Mouse (Mus musculus) CH12.LX (cell line): Measurements from ENCODE around the gene Luc7l3. TPM values are rescaled to one million over a fixed set of nuclear protein-coding genes. Genes with fewer than 3 reads are reported as not detected.

Source experiments
- DNase-seq: peaks from one replicate; pipeline ENCODE4 v3.0.0-alpha.2; 2013; ENCODE audit errors: extremely low read depth
- H3K27ac ChIP-seq: 2 replicates; pipeline ENCODE4 v1.5.1; 2012; ENCODE audit warnings: low read depth, mild to moderate bottlenecking, control low read depth, moderate library complexity; ENCODE audit not compliant: insufficient read depth
- H3K27me3 ChIP-seq: replicated peaks from 2 replicates; pipeline ENCODE3; 2012; ENCODE audit warnings: inconsistent platforms
- H3K36me3 ChIP-seq, 2 experiments: replicated peaks in 1 of 2; 2 replicates each; pipeline versions ENCODE3 to v1.6.1; 2012; ENCODE audit warnings: inconsistent platforms in 1 of 2, low read length in 1 of 2, mild to moderate bottlenecking in 1 of 2, mixed read lengths in 1 of 2, moderate library complexity in 1 of 2; ENCODE audit not compliant: control insufficient read depth in 1 of 2, insufficient read depth in 1 of 2
- H3K4me1 ChIP-seq, 2 experiments: 2 replicates each; pipeline ENCODE4 v1.6.1; 2012; ENCODE audit warnings: inconsistent platforms in 1 of 2, moderate library complexity in 1 of 2; ENCODE audit not compliant: insufficient read depth in 2 of 2, control insufficient read depth in 1 of 2
- H3K4me2 ChIP-seq: 2 replicates; pipeline ENCODE4 v1.6.1; 2012; ENCODE audit warnings: low read depth, mild to moderate bottlenecking, control low read depth; ENCODE audit not compliant: poor library complexity, insufficient read depth, severe bottlenecking
- H3K4me3 ChIP-seq, 3 experiments: fragments of 150-350 bp in 1 of 3; sonication (generic) in 1 of 3; replicated peaks in 1 of 3; 2 replicates each; pipeline versions ENCODE3 to v1.5.1; 2011 to 2012; ENCODE audit warnings: low read depth in 2 of 3, low read length in 2 of 3, mild to moderate bottlenecking in 2 of 3, moderate library complexity in 2 of 3, control low read depth in 1 of 3, improper control_type of control experiment in 1 of 3, inconsistent platforms in 1 of 3, mixed read lengths in 1 of 3; ENCODE audit not compliant: poor library complexity in 1 of 3
- H3K79me2 ChIP-seq: replicated peaks from 2 replicates; pipeline ENCODE4 v1.6.1; 2012; ENCODE audit warnings: mild to moderate bottlenecking, moderate library complexity; ENCODE audit not compliant: control insufficient read depth, poor library complexity, insufficient read depth, severe bottlenecking; ENCODE audit errors: extremely low read depth
- H3K9ac ChIP-seq: 2 replicates; pipeline ENCODE4 v1.6.1; 2012; ENCODE audit warnings: low read depth, mild to moderate bottlenecking, control low read depth, moderate library complexity; ENCODE audit not compliant: insufficient read depth
- H3K9me3 ChIP-seq: replicated peaks from 2 replicates; pipeline ENCODE3; 2012; ENCODE audit warnings: low read length, inconsistent platforms, mixed read lengths
- BHLHE40 ChIP-seq: IDR thresholded peaks from 2 replicates; pipeline ENCODE4 v1.6.1; 2011; ENCODE audit warnings: mild to moderate bottlenecking, low read depth, low read length, improper control_type of control experiment
- CHD2 ChIP-seq: IDR thresholded peaks from 2 replicates; pipeline ENCODE4 v1.6.1; 2011; ENCODE audit warnings: low read length, improper control_type of control experiment
- CTCF ChIP-seq, 2 experiments: IDR thresholded peaks in 1 of 2; conservative IDR thresholded peaks in 1 of 2; 2 replicates each; pipeline ENCODE4 v1.5.1; 2011 to 2012; ENCODE audit warnings: low read depth in 2 of 2, low read length in 2 of 2, improper control_type of control experiment in 1 of 2, inconsistent platforms in 1 of 2, mild to moderate bottlenecking in 1 of 2, moderate library complexity in 1 of 2
- E2F4 ChIP-seq: IDR thresholded peaks from 2 replicates; pipeline ENCODE4 v1.6.1; 2011; ENCODE audit warnings: low read depth, low read length, improper control_type of control experiment; ENCODE audit not compliant: insufficient replicate concordance
- ELF1 ChIP-seq: IDR thresholded peaks from 2 replicates; pipeline ENCODE4 v1.6.1; 2014; ENCODE audit warnings: low read depth, mild to moderate bottlenecking, inconsistent platforms, low read length, improper control_type of control experiment
- EP300 ChIP-seq: IDR thresholded peaks from 2 replicates; pipeline ENCODE4 v1.6.1; 2011; ENCODE audit warnings: low read length, improper control_type of control experiment
- GABPA ChIP-seq: IDR thresholded peaks from 2 replicates; pipeline ENCODE4 v1.6.1; 2012; ENCODE audit warnings: low read depth, low read length, improper control_type of control experiment, inconsistent platforms; ENCODE audit not compliant: insufficient replicate concordance
- JUND ChIP-seq: conservative IDR thresholded peaks from 2 replicates; pipeline ENCODE4 v1.6.1; 2011; ENCODE audit warnings: low read depth, low read length, improper control_type of control experiment
- KAT2A ChIP-seq: IDR thresholded peaks from 2 replicates; pipeline ENCODE4 v1.6.1; 2012; ENCODE audit warnings: low read length, improper control_type of control experiment, inconsistent platforms; ENCODE audit not compliant: insufficient replicate concordance
- MEF2A ChIP-seq: IDR thresholded peaks from 2 replicates; pipeline ENCODE4 v1.6.1; 2014; ENCODE audit warnings: low read depth, mild to moderate bottlenecking, inconsistent platforms, low read length, improper control_type of control experiment, borderline replicate concordance
- MXI1 ChIP-seq: IDR thresholded peaks from 2 replicates; pipeline ENCODE4 v1.6.1; 2011; ENCODE audit warnings: mild to moderate bottlenecking, low read depth, low read length, improper control_type of control experiment
- MYC ChIP-seq: IDR thresholded peaks from 2 replicates; pipeline ENCODE4 v1.6.1; 2011; ENCODE audit warnings: low read depth, mild to moderate bottlenecking, improper control_type of control experiment, low read length
- PAX5 ChIP-seq: IDR thresholded peaks from 2 replicates; pipeline ENCODE4 v1.6.1; 2012; ENCODE audit warnings: low read length, inconsistent platforms, mixed read lengths
- RCOR1 ChIP-seq: conservative IDR thresholded peaks from 2 replicates; pipeline ENCODE4 v1.6.1; 2012; ENCODE audit warnings: low read depth, mild to moderate bottlenecking, inconsistent platforms, low read length, improper control_type of control experiment
- SMC3 ChIP-seq: IDR thresholded peaks from 2 replicates; pipeline ENCODE4 v1.6.1; 2011; ENCODE audit warnings: low read depth, low read length, improper control_type of control experiment
- TCF12 ChIP-seq: IDR thresholded peaks from 2 replicates; pipeline ENCODE4 v1.6.1; 2014; ENCODE audit warnings: low read depth, mild to moderate bottlenecking, inconsistent platforms, low read length, improper control_type of control experiment
- UBTF ChIP-seq: IDR thresholded peaks from 2 replicates; pipeline ENCODE4 v1.6.1; 2012; ENCODE audit warnings: low read depth, mild to moderate bottlenecking, inconsistent platforms, low read length, improper control_type of control experiment, moderate library complexity
- USF1 ChIP-seq: IDR thresholded peaks from 2 replicates; pipeline ENCODE4 v1.6.1; 2014; ENCODE audit warnings: low read depth, mild to moderate bottlenecking, inconsistent platforms, low read length, improper control_type of control experiment
- ZC3H11A ChIP-seq: IDR thresholded peaks from 2 replicates; pipeline ENCODE4 v1.6.1; 2012; ENCODE audit warnings: low read depth, mild to moderate bottlenecking, inconsistent platforms, low read length, improper control_type of control experiment
- ZKSCAN1 ChIP-seq: IDR thresholded peaks from 2 replicates; pipeline ENCODE4 v1.6.1; 2012; ENCODE audit warnings: low read depth, inconsistent platforms, low read length, improper control_type of control experiment, borderline replicate concordance
- ZNF384 ChIP-seq: IDR thresholded peaks from 2 replicates; pipeline ENCODE4 v1.6.1; 2012; ENCODE audit warnings: low read depth, low read length, improper control_type of control experiment, inconsistent platforms
- dilution Hi-C: fragments of 300-500 bp; cut with MboI; formaldehyde crosslinking; loops from 2 replicates; pipeline ENCODE4 v1.14.3; 2020; ENCODE audit warnings: low sequenced_read_pairs; ENCODE audit not compliant: extremely low pct_unique_long_range_greater_than_20kb, extremely low pct_ligation_motif_present
- in situ Hi-C: fragments of 300-500 bp; cut with MboI; formaldehyde crosslinking; loops from 3 replicates; pipeline ENCODE4 v1.14.3; 2019; ENCODE audit warnings: low sequenced_read_pairs, low pct_ligation_motif_present, low pct_unique_long_range_greater_than_20kb, mixed read lengths
- polyA plus RNA-seq: library from polyadenylated mRNA; unstranded; fragments of >175 nt; gene quantifications from 2 replicates; pipeline ENCODE4 v1.2.1, GENCODE M21; 2012; ENCODE audit warnings: low read depth; ENCODE audit not compliant: insufficient read length
- total RNA-seq, 2 experiments: library from RNA; depleted of rRNA; stranded (reverse); fragments of 300-350 nt in 1 of 2; fragments of >200 nt in 1 of 2; gene quantifications; 2 replicates each; pipeline ENCODE4 v1.2.3; 2012 to 2014

The Luc7l3 gene
- total and polyA plus RNA-seq, 3 experiments = 57.7 to 246 (median 69.8) TPM

DNA sequence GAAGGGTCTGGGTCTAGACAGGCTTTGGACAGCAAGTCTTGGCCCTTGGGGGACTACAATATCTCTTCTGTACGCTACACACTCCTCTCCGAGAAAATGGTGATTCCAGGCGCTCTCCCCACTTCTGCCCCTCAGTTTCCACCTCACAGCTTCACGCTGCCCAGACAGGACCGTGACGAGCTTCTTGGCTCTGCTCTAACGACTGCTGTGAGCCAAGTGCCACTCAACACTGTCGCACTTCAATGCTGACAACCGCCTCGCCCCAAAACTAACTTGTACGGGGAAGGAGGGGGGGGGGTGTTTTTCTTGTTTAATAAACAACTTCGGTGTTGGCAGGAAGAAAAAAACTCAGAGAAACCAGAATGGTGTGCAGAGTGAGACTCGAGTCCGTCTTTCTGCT lies 63.8 kb downstream of the Luc7l3 start:
- Histone ChIP-seq H3K9me3 (peaks cover 8% of the 10 kb centered on the region), H3K27me3 (no peaks in the 10 kb centered on the region), H3K36me3 (no peaks in the 10 kb centered on the region), H3K9ac (no peak overlapping the region), H3K4me3 (no peak overlapping the region), H3K4me2 (no peak overlapping the region), H3K27ac (no peak overlapping the region), H3K4me1 (peaks cover 10 to 42% of the 10 kb centered on the region in 2 experiments), H3K79me2 (no peaks in the 10 kb centered on the region)
- in situ Hi-C loops (loop anchor here (25.0 kb wide), 1 partner anchor 296 kb away; the partner anchor contains the start of genes Gm20390, Nme1 and Nme2), dilution Hi-C loops (no loop called here)
- no peak for DNase-seq
- TF ChIP-seq CHD2 (no peak), ZNF384 (no peak), ELF1 (no peak), GABPA (no peak), KAT2A (no peak), RCOR1 (no peak), PAX5 (no peak), MEF2A (no peak), UBTF (no peak), CTCF (conservative IDR thresholded peaks at IDR 0.05 in 1 of 2, IDR thresholded peaks at IDR 0.05 in 1 of 2; ENCODE audit: low read depth in 2 of 2, low read length in 2 of 2) (no peak), MXI1 (no peak), ZKSCAN1 (no peak), USF1 (no peak), MYC (no peak), E2F4 (no peak), SMC3 (no peak), JUND (no peak), EP300 (no peak), TCF12 (no peak)

DNA sequence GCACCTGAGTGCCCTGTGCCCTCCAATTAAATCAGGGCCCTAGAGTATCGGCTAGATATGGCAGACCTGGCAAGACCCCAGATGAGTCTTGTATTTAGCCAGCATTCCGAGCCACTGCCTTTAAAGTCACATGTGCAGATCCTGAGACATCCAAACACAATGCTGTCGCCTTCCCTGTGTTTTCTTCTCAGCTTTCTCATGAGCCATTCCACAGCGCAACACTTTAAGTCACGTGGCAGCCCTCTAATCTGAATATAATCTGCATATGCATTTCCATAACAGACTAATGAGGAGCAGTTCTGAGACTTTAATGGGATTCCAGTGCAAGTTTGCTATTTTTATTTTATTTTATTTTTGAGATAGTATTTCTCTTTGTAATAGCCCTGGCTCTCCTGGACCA lies 66.1 kb downstream of the Luc7l3 start:
- H3K4me1 ChIP-seq = peaks cover 10 to 33% of the 10 kb centered on the region in 2 experiments
- in situ Hi-C loops (loop anchor here (25.0 kb wide), 1 partner anchor 293 kb away; the partner anchor contains the start of genes Gm20390, Nme1 and Nme2), dilution Hi-C loops (no loop called here)
- no peaks in the 10 kb centered on the region for H3K79me2 ChIP-seq
- TF ChIP-seq BHLHE40 (0 out of 2 replicates have a peak, but pooled peaks have one; percentile 19), ZC3H11A (no peak)
- H3K9me3 ChIP-seq = peaks cover 8% of the 10 kb centered on the region
- no peak overlapping the region for H3K27ac ChIP-seq
- H3K9ac ChIP-seq = no peak overlapping the region
- no peak overlapping the region for H3K4me3 ChIP-seq
- no peak overlapping the region for H3K4me2 ChIP-seq
- no peak for DNase-seq
- H3K27me3 ChIP-seq = no peaks in the 10 kb centered on the region
- no peaks in the 10 kb centered on the region for H3K36me3 ChIP-seq
